Comparison of ENCODE assay signal across 16 mouse cellular contexts in genomic region chr5:113090750-113091149, GRCm38 (mm10). TPM values are rescaled to one million over a fixed set of nuclear protein-coding genes. Genes with fewer than 3 reads are reported as not detected.
DNase-seq lines count a peak whose midpoint lies in the region; ATAC-seq and TF ChIP-seq lines count a peak whose summit lies in the region.
"Had no signal": no experiment of that assay in that cellular context is flagged by ENCODE, and none has a peak within 500 bp of the region (broad histone marks: within the 10 kb centered on the region; RNA-seq: fewer than 3 reads in every experiment).

No protein-coding gene starts in this region.

- no peak for ATAC-seq in embryonic facial prominence, embryonic 15.5 days (ENCODE audit: insufficient number of reproducible peaks, low FRiP score, low TSS enrichment, low read depth)
- 0 out of 2 replicates have a peak, but pooled peaks have one; percentile 19 for ATAC-seq in midbrain, embryonic 16.5 days
- ATAC-seq in midbrain, embryonic 15.5 days (replicated peaks) = no peak
- ATAC-seq in neural tube, embryonic 15.5 days (ENCODE audit: low FRiP score) = no peak

- no peaks in the 10 kb centered on the region for H3K9me3 ChIP-seq in embryonic facial prominence, embryonic 15.5 days (replicated peaks)
- no peaks in the 10 kb centered on the region for H3K9me3 ChIP-seq in embryonic facial prominence, embryonic 10.5 days
- H3K9me3 ChIP-seq in midbrain, embryonic 16.5 days (replicated peaks; ENCODE audit: control insufficient read depth, low read length, poor library complexity, severe bottlenecking) = no peaks in the 10 kb centered on the region
- H3K9me3 ChIP-seq in midbrain, embryonic 15.5 days = no peaks in the 10 kb centered on the region
- H3K9me3 ChIP-seq in neural tube, embryonic 15.5 days (replicated peaks) = no peaks in the 10 kb centered on the region
- H3K9me3 ChIP-seq: stomach, embryonic 15.5 days had no signal

- TF ChIP-seq POLR2A in kidney, adult 2 months (IDR thresholded peaks at IDR 0.05; ENCODE audit: low read depth, low read length) = no peak

- no peak for TF ChIP-seq CTCF in kidney, adult 2 months (conservative IDR thresholded peaks at IDR 0.05; ENCODE audit: insufficient read depth, insufficient read length, low read depth, low read length)

- WGBS in embryonic facial prominence, embryonic 15.5 days = 86% methylated on average over 11 of the region's 11 CpGs
- 92% methylated on average over 11 of the region's 11 CpGs for WGBS in embryonic facial prominence, embryonic 10.5 days
- 64% methylated on average over 11 of the region's 11 CpGs for WGBS in kidney, adult 2 months
- 90% methylated on average over 11 of the region's 11 CpGs for WGBS in midbrain, embryonic 16.5 days
- 95% methylated on average over 11 of the region's 11 CpGs for WGBS in midbrain, embryonic 15.5 days
- WGBS in neural tube, embryonic 15.5 days = 87% methylated on average over 11 of the region's 11 CpGs

- no peaks in the 10 kb centered on the region for H3K27me3 ChIP-seq in embryonic facial prominence, embryonic 15.5 days
- no peaks in the 10 kb centered on the region for H3K27me3 ChIP-seq in embryonic facial prominence, embryonic 10.5 days (replicated peaks; ENCODE audit: low read depth, poor library complexity, severe bottlenecking)
- no peaks in the 10 kb centered on the region for H3K27me3 ChIP-seq in kidney, adult 2 months (replicated peaks; ENCODE audit: control insufficient read depth, insufficient read depth, low read length)
- no peaks in the 10 kb centered on the region for H3K27me3 ChIP-seq in midbrain, embryonic 16.5 days (ENCODE audit: control insufficient read depth, insufficient read depth, low read depth, low read length)
- H3K27me3 ChIP-seq in midbrain, embryonic 15.5 days (replicated peaks) = no peaks in the 10 kb centered on the region
- H3K27me3 ChIP-seq in neural tube, embryonic 15.5 days (replicated peaks) = no peaks in the 10 kb centered on the region
- H3K27me3 ChIP-seq: stomach, embryonic 15.5 days had no signal

- H3K4me3 ChIP-seq in embryonic facial prominence, embryonic 15.5 days (replicated peaks) = no peak overlapping the region
- H3K4me3 ChIP-seq in embryonic facial prominence, embryonic 10.5 days = no peak overlapping the region
- H3K4me3 ChIP-seq in kidney, adult 2 months (ENCODE audit: insufficient read depth, low read depth, low read length) = no peak overlapping the region
- no peak overlapping the region for H3K4me3 ChIP-seq in midbrain, embryonic 16.5 days (ENCODE audit: low read depth, low read length)
- no peak overlapping the region for H3K4me3 ChIP-seq in midbrain, embryonic 15.5 days
- no peak overlapping the region for H3K4me3 ChIP-seq in neural tube, embryonic 15.5 days (replicated peaks)
- H3K4me3 ChIP-seq: stomach, embryonic 15.5 days had no signal

- no peak for DNase-seq in embryonic facial prominence, embryonic 10.5 days (ENCODE audit: low spot score)
- DNase-seq in kidney, adult 2 months = peak; percentile 34
- DNase-seq in kidney, adult 18-20 months = no peak
- no peak for DNase-seq in Muller cell, postnatal 12 days (ENCODE audit: inconsistent ontology term)
- DNase-seq: lung, adult 2 months had no signal

- peaks cover 30% of the 10 kb centered on the region; the same call in 1 of the 2 replicates for H3K36me3 ChIP-seq in embryonic facial prominence, embryonic 15.5 days
- peaks cover 18% of the 10 kb centered on the region for H3K36me3 ChIP-seq in embryonic facial prominence, embryonic 10.5 days (replicated peaks)
- no peaks in the 10 kb centered on the region for H3K36me3 ChIP-seq in kidney, adult 2 months (ENCODE audit: control insufficient read depth, insufficient read depth, low read length)
- H3K36me3 ChIP-seq in midbrain, embryonic 16.5 days (ENCODE audit: control insufficient read depth, insufficient read depth, low read length) = no peaks in the 10 kb centered on the region
- H3K36me3 ChIP-seq in midbrain, embryonic 15.5 days (replicated peaks) = no peaks in the 10 kb centered on the region
- H3K36me3 ChIP-seq in neural tube, embryonic 15.5 days = no peaks in the 10 kb centered on the region

- no peak overlapping the region for H3K9ac ChIP-seq in embryonic facial prominence, embryonic 15.5 days
- no peak overlapping the region for H3K9ac ChIP-seq in midbrain, embryonic 16.5 days (ENCODE audit: low read depth, low read length)
- H3K9ac ChIP-seq in midbrain, embryonic 15.5 days = no peak overlapping the region
- no peak overlapping the region for H3K9ac ChIP-seq in neural tube, embryonic 15.5 days (replicated peaks)
- H3K9ac ChIP-seq: stomach, embryonic 15.5 days had no signal

- 0 out of 2 replicates have a peak, but pooled peaks cover 7% of the 10 kb centered on the region for H3K4me1 ChIP-seq in embryonic facial prominence, embryonic 15.5 days
- H3K4me1 ChIP-seq in embryonic facial prominence, embryonic 10.5 days = 0 out of 2 replicates have a peak, but pooled peaks cover 7% of the 10 kb centered on the region
- H3K4me1 ChIP-seq in kidney, adult 2 months (ENCODE audit: control insufficient read depth, insufficient read depth, low read length) = no peaks in the 10 kb centered on the region
- peaks cover 6% of the 10 kb centered on the region; the same call in 1 of the 2 replicates for H3K4me1 ChIP-seq in midbrain, embryonic 16.5 days (ENCODE audit: control insufficient read depth, insufficient read depth, low read length)
- 0 out of 2 replicates have a peak, but pooled peaks cover 8% of the 10 kb centered on the region for H3K4me1 ChIP-seq in midbrain, embryonic 15.5 days
- peaks cover 25% of the 10 kb centered on the region for H3K4me1 ChIP-seq in neural tube, embryonic 15.5 days
- H3K4me1 ChIP-seq: stomach, embryonic 15.5 days had no signal

- no peak overlapping the region for H3K4me2 ChIP-seq in embryonic facial prominence, embryonic 15.5 days (replicated peaks)
- H3K4me2 ChIP-seq in midbrain, embryonic 16.5 days (ENCODE audit: low read length) = no peak overlapping the region
- H3K4me2 ChIP-seq in midbrain, embryonic 15.5 days = no peak overlapping the region
- no peak overlapping the region for H3K4me2 ChIP-seq in neural tube, embryonic 15.5 days
- H3K4me2 ChIP-seq: liver, embryonic 11.5 days; stomach, embryonic 15.5 days had no signal

- peak overlapping the region; percentile 17; the same call in 1 of the 2 replicates for H3K27ac ChIP-seq in embryonic facial prominence, embryonic 15.5 days (replicated peaks)
- no peak overlapping the region for H3K27ac ChIP-seq in embryonic facial prominence, embryonic 10.5 days (replicated peaks)
- H3K27ac ChIP-seq in kidney, adult 2 months (ENCODE audit: insufficient read depth, low read depth, low read length) = no peak overlapping the region
- H3K27ac ChIP-seq in midbrain, embryonic 16.5 days (ENCODE audit: low read length) = no peak overlapping the region
- no peak overlapping the region for H3K27ac ChIP-seq in midbrain, embryonic 15.5 days
- H3K27ac ChIP-seq in neural tube, embryonic 15.5 days (replicated peaks) = peak overlapping the region; percentile 56
- H3K27ac ChIP-seq: stomach, embryonic 15.5 days had no signal

RNA-seq across cellular contexts. Expression of gene Crybb3, which starts 9.4 kb away (rescaled TPM):
- 5.0 and 5.4 TPM in 2 replicates for polyA plus RNA-seq in embryonic facial prominence, embryonic 15.5 days (2015; fragmentation: Nextera tagmentation; extraction: Ambion mirVana)
- polyA plus RNA-seq in embryonic facial prominence, embryonic 10.5 days (2016; fragmentation: Nextera tagmentation; extraction: Ambion mirVana) = 0.97 and 1.0 TPM in 2 replicates
- polyA plus RNA-seq in kidney, adult 2 months (2012; rRNA removed) = 1.5 and 2.8 TPM in 2 replicates
- polyA plus RNA-seq in midbrain, embryonic 16.5 days (2015; fragmentation: Nextera tagmentation; extraction: Ambion mirVana) = 0.60 and 2.3 TPM in 2 replicates
- polyA plus RNA-seq in midbrain, embryonic 15.5 days (2015; fragmentation: Nextera tagmentation; extraction: Ambion mirVana) = 1.1 and 1.6 TPM in 2 replicates
- 1.2 and 1.5 TPM in 2 replicates for polyA plus RNA-seq in neural tube, embryonic 15.5 days (2015; fragmentation: Nextera tagmentation; extraction: Ambion mirVana)
- polyA plus RNA-seq: neural tube, embryonic 11.5 days had no signal

RNA-seq across cellular contexts. Expression of gene Crybb2, which starts 20.8 kb away (rescaled TPM):
- not detected in 2 replicates for polyA plus RNA-seq in embryonic facial prominence, embryonic 15.5 days (2015; fragmentation: Nextera tagmentation; extraction: Ambion mirVana)
- not detected in 2 replicates for polyA plus RNA-seq in embryonic facial prominence, embryonic 10.5 days (2016; fragmentation: Nextera tagmentation; extraction: Ambion mirVana)
- not detected in 2 replicates for polyA plus RNA-seq in kidney, adult 2 months (2012; rRNA removed)
- polyA plus RNA-seq in midbrain, embryonic 16.5 days (2015; fragmentation: Nextera tagmentation; extraction: Ambion mirVana) = not detected in 2 replicates
- not detected in 2 replicates for polyA plus RNA-seq in midbrain, embryonic 15.5 days (2015; fragmentation: Nextera tagmentation; extraction: Ambion mirVana)
- not detected in 2 replicates for polyA plus RNA-seq in neural tube, embryonic 15.5 days (2015; fragmentation: Nextera tagmentation; extraction: Ambion mirVana)
- polyA plus RNA-seq: embryonic facial prominence, embryonic 11.5 days; heart, postnatal 0 days; liver, embryonic 11.5 days; lung, adult 2 months; midbrain, postnatal 0 days; neural tube, embryonic 11.5 days; spleen, adult 2 months; stomach, embryonic 15.5 days had no signal

Comparison
In these comparisons a context has a peak if more than half of its experiments do, and no peak if none do; other contexts are left out.
1. H3K27ac ChIP-seq: peak in embryonic facial prominence, embryonic 15.5 days (single experiment) and neural tube, embryonic 15.5 days (single experiment); none in embryonic facial prominence, embryonic 10.5 days (single experiment), kidney, adult 2 months (single experiment), midbrain, embryonic 16.5 days (single experiment) and midbrain, embryonic 15.5 days (single experiment).